In genomic region chr2:38424278-38424931, GRCm38 (mm10) we compare ENCODE assay signal across 8 mouse cellular contexts.
DNase-seq lines count a peak whose midpoint lies in the region; ATAC-seq lines count a peak whose summit lies in the region.

No protein-coding gene starts in this region.

- WGBS in kidney, embryonic 15.5 days, result 6% methylated on average over 17 of the region's 22 CpGs
- WGBS in embryonic facial prominence, embryonic 10.5 days, result under 1% methylated on average over 21 of the region's 22 CpGs
- 3% methylated on average over 22 of the region's 22 CpGs for WGBS in limb, embryonic 10.5 days

- H3K27me3 ChIP-seq in kidney, embryonic 15.5 days, result peaks cover 4% of the 10 kb centered on the region; the same call in 1 of the 2 replicates
- 0 out of 2 replicates have a peak, but pooled peaks cover 9% of the 10 kb centered on the region for H3K27me3 ChIP-seq in embryonic facial prominence, embryonic 10.5 days (replicated peaks; ENCODE audit: low read depth, poor library complexity, severe bottlenecking)
- H3K27me3 ChIP-seq in limb, embryonic 10.5 days (ENCODE audit: low read depth, poor library complexity, severe bottlenecking), result 0 out of 2 replicates have a peak, but pooled peaks cover 3% of the 10 kb centered on the region

- DNase-seq in kidney, adult 9 months, result no peak
- peak; percentile 82 for DNase-seq in embryonic facial prominence, embryonic 10.5 days (ENCODE audit: low spot score)
- DNase-seq in limb, embryonic 10.5 days (ENCODE audit: low spot score), result peak; percentile 69
- DNase-seq in retina, embryonic 14.5 days (ENCODE audit: low spot score), result peak; percentile 77
- DNase-seq in ovary, adult 18-20 months (ENCODE audit: low spot score), result no peak
- no peak for DNase-seq in cerebellum, adult 9-11 months

- no peak overlapping the region for H3K9ac ChIP-seq in kidney, embryonic 15.5 days

- peak overlapping the region; percentile 47 for H3K4me2 ChIP-seq in kidney, embryonic 15.5 days

- H3K9me3 ChIP-seq in kidney, embryonic 15.5 days (replicated peaks), result no peaks in the 10 kb centered on the region
- H3K9me3 ChIP-seq in embryonic facial prominence, embryonic 10.5 days, result no peaks in the 10 kb centered on the region
- no peaks in the 10 kb centered on the region for H3K9me3 ChIP-seq in limb, embryonic 10.5 days (replicated peaks)

- peak; percentile 40; the same call in 1 of the 2 replicates for ATAC-seq in kidney, embryonic 15.5 days (replicated peaks; ENCODE audit: low FRiP score)
- ATAC-seq in erythroblast, adult 5-6 weeks (replicated peaks; ENCODE audit: low FRiP score, poor library complexity, severe bottlenecking), result no peak

- peaks cover 8% of the 10 kb centered on the region for H3K4me1 ChIP-seq in kidney, embryonic 15.5 days
- H3K4me1 ChIP-seq in embryonic facial prominence, embryonic 10.5 days, result peaks cover 37% of the 10 kb centered on the region
- peaks cover 24% of the 10 kb centered on the region for H3K4me1 ChIP-seq in limb, embryonic 10.5 days

- no peaks in the 10 kb centered on the region for H3K36me3 ChIP-seq in kidney, embryonic 15.5 days
- no peaks in the 10 kb centered on the region for H3K36me3 ChIP-seq in embryonic facial prominence, embryonic 10.5 days (replicated peaks)
- no peaks in the 10 kb centered on the region for H3K36me3 ChIP-seq in limb, embryonic 10.5 days

- no peak overlapping the region for H3K27ac ChIP-seq in kidney, embryonic 15.5 days
- H3K27ac ChIP-seq in embryonic facial prominence, embryonic 10.5 days (replicated peaks), result peak overlapping the region; percentile 87
- peak overlapping the region; percentile 81 for H3K27ac ChIP-seq in limb, embryonic 10.5 days

- no peak overlapping the region for H3K4me3 ChIP-seq in kidney, embryonic 15.5 days (replicated peaks)
- H3K4me3 ChIP-seq in embryonic facial prominence, embryonic 10.5 days, result peak overlapping the region; percentile 50
- peak overlapping the region; percentile 36 for H3K4me3 ChIP-seq in limb, embryonic 10.5 days

Comparison
In these comparisons a context has a peak if more than half of its experiments do, and no peak if none do; other contexts are left out.
1. DNase-seq: peak in embryonic facial prominence, embryonic 10.5 days (single experiment), limb, embryonic 10.5 days (single experiment) and retina, embryonic 14.5 days (single experiment); none in kidney, adult 9 months (single experiment), ovary, adult 18-20 months (single experiment) and cerebellum, adult 9-11 months (single experiment).